In genomic region chr11:79749755-79750434, GRCm38 (mm10) we compare ENCODE assay signal across 17 mouse cellular contexts.
DNase-seq lines count a peak whose midpoint lies in the region; TF ChIP-seq lines count a peak whose summit lies in the region.
"Had no signal": no experiment of that assay in that cellular context is flagged by ENCODE, and none has a peak within 500 bp of the region (broad histone marks: within the 10 kb centered on the region; RNA-seq: fewer than 3 reads in every experiment).

No protein-coding gene starts in this region.

- peak overlapping the region; percentile 44; the same call in 1 of the 2 replicates for H3K4me2 ChIP-seq in CH12.LX (ENCODE audit: insufficient read depth, low read depth, poor library complexity, severe bottlenecking)
- H3K4me2 ChIP-seq: forebrain, embryonic 13.5 days; heart, embryonic 15.5 days; midbrain, embryonic 12.5 days had no signal

- no peak; the same call in 1 of the 2 replicates for TF ChIP-seq RAD21 in CH12.LX (IDR thresholded peaks at IDR 0.05; ENCODE audit: low read depth, low read length)

- no peaks in the 10 kb centered on the region for H3K79me2 ChIP-seq in CH12.LX (replicated peaks; ENCODE audit: control insufficient read depth, extremely low read depth, insufficient read depth, poor library complexity, severe bottlenecking)

- H3K27ac ChIP-seq in CH12.LX (ENCODE audit: insufficient read depth, low read depth): no peak overlapping the region
- no peak overlapping the region for H3K27ac ChIP-seq in kidney, adult 2 months (ENCODE audit: insufficient read depth, low read depth, low read length)
- H3K27ac ChIP-seq: forebrain, embryonic 13.5 days; heart, adult 2 months; heart, embryonic 15.5 days; hindbrain, embryonic 10.5 days; kidney, postnatal 0 days; layer of hippocampus, adult 2 months; midbrain, embryonic 12.5 days had no signal

- TF ChIP-seq POLR2A in CH12.LX (IDR thresholded peaks at IDR 0.05; ENCODE audit: low read depth, low read length): no peak
- TF ChIP-seq POLR2A in kidney, adult 2 months (IDR thresholded peaks at IDR 0.05; ENCODE audit: low read depth, low read length): no peak

- no peak for TF ChIP-seq CTCF in CH12.LX (conservative IDR thresholded peaks at IDR 0.05 in 1 of 2, IDR thresholded peaks at IDR 0.05 in 1 of 2; ENCODE audit: low read depth in 2 of 2, low read length in 2 of 2)
- TF ChIP-seq CTCF in kidney, adult 2 months (conservative IDR thresholded peaks at IDR 0.05; ENCODE audit: insufficient read depth, insufficient read length, low read depth, low read length): no peak

- H3K36me3 ChIP-seq in CH12.LX (replicated peaks in 1 of 2; ENCODE audit: control insufficient read depth in 1 of 2, insufficient read depth in 1 of 2, low read length in 1 of 2): no peaks in the 10 kb centered on the region
- no peaks in the 10 kb centered on the region for H3K36me3 ChIP-seq in kidney, adult 2 months (ENCODE audit: control insufficient read depth, insufficient read depth, low read length)
- H3K36me3 ChIP-seq: heart, embryonic 15.5 days; hindbrain, embryonic 10.5 days; midbrain, embryonic 12.5 days had no signal

- H3K9me3 ChIP-seq in CH12.LX (replicated peaks; ENCODE audit: low read length): peaks cover 6% of the 10 kb centered on the region
- H3K9me3 ChIP-seq: forebrain, embryonic 13.5 days; heart, embryonic 15.5 days; midbrain, embryonic 12.5 days had no signal

- H3K27me3 ChIP-seq in CH12.LX (replicated peaks): no peaks in the 10 kb centered on the region
- H3K27me3 ChIP-seq in kidney, adult 2 months (replicated peaks; ENCODE audit: control insufficient read depth, insufficient read depth, low read length): no peaks in the 10 kb centered on the region
- H3K27me3 ChIP-seq: forebrain, embryonic 13.5 days; heart, embryonic 15.5 days; midbrain, embryonic 12.5 days had no signal

- dilution Hi-C loops in CH12.LX (cut with MboI; ENCODE audit: extremely low pct_ligation_motif_present, extremely low pct_unique_long_range_greater_than_20kb, low sequenced_read_pairs): no loop called here

- no peak overlapping the region for H3K4me3 ChIP-seq in CH12.LX (replicated peaks in 1 of 3; ENCODE audit: low read depth in 2 of 3, low read length in 2 of 3, poor library complexity in 1 of 3)
- no peak overlapping the region for H3K4me3 ChIP-seq in kidney, adult 2 months (ENCODE audit: insufficient read depth, low read depth, low read length)
- H3K4me3 ChIP-seq: forebrain, embryonic 13.5 days; heart, adult 2 months; heart, embryonic 15.5 days; hindbrain, embryonic 10.5 days; layer of hippocampus, adult 2 months; midbrain, embryonic 12.5 days had no signal

- peak; percentile 28 to 35 for DNase-seq in lung, postnatal 4 days
- no peak for DNase-seq in lung, postnatal 10 days
- peak; percentile 56 for DNase-seq in CH12.LX (ENCODE audit: extremely low read depth)
- DNase-seq in ZHBTc4 (ENCODE audit: low read depth, low spot score): peak; percentile 70
- DNase-seq in naive thymus-derived CD4-positive, alpha-beta T cell, adult 2 months (ENCODE audit: low read depth): peak; percentile 18
- DNase-seq in kidney, adult 2 months: no peak
- DNase-seq in embryo, embryonic 11 days: no peak
- DNase-seq: cerebellum, postnatal 14 days; heart, adult 2 months; liver; liver, postnatal 0 days had no signal

- H3K4me1 ChIP-seq in CH12.LX (ENCODE audit: control insufficient read depth in 1 of 2, insufficient read depth in 2 of 2): peaks cover 14 to 30% of the 10 kb centered on the region in 2 experiments
- H3K4me1 ChIP-seq in kidney, adult 2 months (ENCODE audit: control insufficient read depth, insufficient read depth, low read length): peaks cover 10% of the 10 kb centered on the region
- H3K4me1 ChIP-seq: forebrain, embryonic 13.5 days had no signal

- in situ Hi-C loops in CH12.LX (cut with MboI; ENCODE audit: low pct_ligation_motif_present, low pct_unique_long_range_greater_than_20kb, low sequenced_read_pairs): no loop called here

- no peak overlapping the region for H3K9ac ChIP-seq in CH12.LX (ENCODE audit: insufficient read depth, low read depth)
- H3K9ac ChIP-seq: forebrain, embryonic 13.5 days; heart, embryonic 15.5 days; liver, postnatal 0 days; midbrain, embryonic 12.5 days had no signal

- no peak; the same call in 1 of the 2 replicates for TF ChIP-seq EP300 in CH12.LX (IDR thresholded peaks at IDR 0.05; ENCODE audit: low read length)

- WGBS in kidney, adult 2 months: 57% methylated on average over 7 of the region's 7 CpGs

TF ChIP-seq in CH12.LX, 34 proteins besides CTCF, POLR2A, EP300 and RAD21:
- TF ChIP-seq JUND (conservative IDR thresholded peaks at IDR 0.05; ENCODE audit: low read depth, low read length): no peak; the same call in 1 of the 2 replicates
- TF ChIP-seq ELF1 (IDR thresholded peaks at IDR 0.05; ENCODE audit: low read depth, low read length): peak; percentile 59
- peak; percentile 16; the same call in 1 of the 2 replicates for TF ChIP-seq BHLHE40 (IDR thresholded peaks at IDR 0.05; ENCODE audit: low read depth, low read length)
- TF ChIP-seq IRF4 (IDR thresholded peaks at IDR 0.05; ENCODE audit: low read depth, low read length): peak; percentile 91
- TF ChIP-seq MAZ (IDR thresholded peaks at IDR 0.05; ENCODE audit: low read depth, low read length): no peak
- TF ChIP-seq KAT2A (IDR thresholded peaks at IDR 0.05; ENCODE audit: insufficient replicate concordance, low read length): no peak
- peak; percentile 9; the same call in 1 of the 2 replicates for TF ChIP-seq JUN (IDR thresholded peaks at IDR 0.05; ENCODE audit: insufficient read depth, low read depth, low read length)

Comparison
In these comparisons a context has a peak if more than half of its experiments do, and no peak if none do; other contexts are left out.
1. DNase-seq: peak in lung, postnatal 4 days (2 of 2), CH12.LX (single experiment), ZHBTc4 (single experiment) and naive thymus-derived CD4-positive, alpha-beta T cell, adult 2 months (single experiment); none in lung, postnatal 10 days (single experiment), kidney, adult 2 months (single experiment) and embryo, embryonic 11 days (single experiment).